Mouse (Mus musculus) stomach, embryonic 14.5 days (tissue): ENCODE results near the gene Tbc1d24. TPM values are rescaled to one million over a fixed set of nuclear protein-coding genes. Genes with fewer than 3 reads are reported as not detected.

ENCODE experiments used
- ATAC-seq: fragments of 200-750 bp; cut with Nextera tagmentation; 2 replicates; pipeline ENCODE4 v1.8.0; 2017; ENCODE audit warnings: low read depth, moderate TSS enrichment; ENCODE audit not compliant: insufficient number of reproducible peaks, insufficient read depth, low FRiP score
- H3K27ac ChIP-seq: fragments of 300-500 bp; sonication (generic); 2 replicates; pipeline ENCODE4 v1.5.1; 2014; ENCODE audit warnings: mild to moderate bottlenecking, low read length, moderate library complexity, mixed read lengths
- H3K27me3 ChIP-seq: fragments of 300-500 bp; sonication (generic); 2 replicates; pipeline ENCODE4 v1.6.1; 2014; ENCODE audit warnings: low read length, control low read depth, mixed read lengths; ENCODE audit not compliant: control insufficient read depth, insufficient read depth
- H3K36me3 ChIP-seq: fragments of 300-500 bp; sonication (generic); 2 replicates; pipeline ENCODE4 v1.6.1; 2014; ENCODE audit warnings: mild to moderate bottlenecking, control low read depth, low read length, moderate library complexity, mixed read lengths; ENCODE audit not compliant: control insufficient read depth, insufficient read depth
- H3K4me1 ChIP-seq: fragments of 300-500 bp; sonication (generic); 2 replicates; pipeline ENCODE4 v1.6.1; 2014; ENCODE audit warnings: low read length, control low read depth, mixed read lengths; ENCODE audit not compliant: control insufficient read depth, insufficient read depth
- H3K4me2 ChIP-seq: fragments of 300-500 bp; sonication (generic); replicated peaks from 2 replicates; pipeline ENCODE4 v1.6.1; 2014; ENCODE audit warnings: low read depth, low read length, control low read depth
- H3K4me3 ChIP-seq: fragments of 300-500 bp; sonication (generic); 2 replicates; pipeline ENCODE4 v1.5.1; 2014; ENCODE audit warnings: low read depth, low read length, control low read depth
- H3K9ac ChIP-seq: fragments of 300-500 bp; sonication (generic); replicated peaks from 2 replicates; pipeline ENCODE4 v1.6.1; 2014; ENCODE audit warnings: low read depth, mild to moderate bottlenecking, control low read depth, low read length, moderate library complexity, mixed read lengths
- H3K9me3 ChIP-seq: fragments of 300-500 bp; sonication (generic); 2 replicates; pipeline ENCODE4 v1.6.1; 2016; ENCODE audit warnings: low read depth, low read length, control low read depth; ENCODE audit not compliant: control insufficient read depth
- WGBS: fragments of 180-500 bp; shearing (Covaris S2); extraction: QIAGEN DNeasy Blood & Tissue Kit; methylation state at CpG from one replicate; pipeline ENCODE4 v1.1.7; 2014; 5-methylcytosine and 5-hydroxymethylcytosine counted together
- polyA plus RNA-seq: library from polyadenylated mRNA; unstranded; fragments of >200 nt; fragmentation: Nextera tagmentation; extraction: Ambion mirVana; gene quantifications from 2 replicates; pipeline ENCODE4 v1.2.1, GENCODE M21; 2014

Tbc1d24 gene
- polyA plus RNA-seq, 1 experiment from 2014 or later: 6.3 TPM

DNA sequence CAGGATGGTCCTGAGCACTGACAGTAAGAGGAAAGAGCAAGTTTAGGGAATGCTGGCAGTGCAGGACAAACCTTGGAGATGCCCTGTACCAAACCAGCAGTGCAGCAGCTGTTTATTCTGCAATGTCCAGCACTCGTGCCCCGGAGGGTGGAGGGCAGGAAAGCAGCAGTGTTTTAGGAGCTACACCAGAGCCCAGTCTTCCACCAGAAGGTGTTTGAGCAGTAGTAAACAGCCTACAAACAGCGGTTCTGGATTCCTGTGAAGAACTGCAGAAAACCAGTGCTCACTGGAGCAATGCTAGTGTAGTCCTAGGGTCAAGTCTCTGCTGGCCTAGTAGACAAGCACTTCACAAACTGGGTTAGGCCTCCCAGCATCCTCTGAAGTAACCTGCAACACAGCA lies 31.1 kb downstream of the Tbc1d24 start:
- H3K4me3 ChIP-seq: no peak overlapping the region
- no peak overlapping the region for H3K4me2 ChIP-seq
- no peaks in the 10 kb centered on the region for H3K9me3 ChIP-seq
- 0 out of 2 replicates have a peak, but pooled peaks cover 4% of the 10 kb centered on the region for H3K4me1 ChIP-seq
- no peak overlapping the region for H3K27ac ChIP-seq
- no peaks in the 10 kb centered on the region for H3K36me3 ChIP-seq
- H3K27me3 ChIP-seq: no peaks in the 10 kb centered on the region
- H3K9ac ChIP-seq: no peak overlapping the region
- WGBS: 80% methylated on average over 3 of the region's 3 CpGs
- ATAC-seq: no peak

DNA sequence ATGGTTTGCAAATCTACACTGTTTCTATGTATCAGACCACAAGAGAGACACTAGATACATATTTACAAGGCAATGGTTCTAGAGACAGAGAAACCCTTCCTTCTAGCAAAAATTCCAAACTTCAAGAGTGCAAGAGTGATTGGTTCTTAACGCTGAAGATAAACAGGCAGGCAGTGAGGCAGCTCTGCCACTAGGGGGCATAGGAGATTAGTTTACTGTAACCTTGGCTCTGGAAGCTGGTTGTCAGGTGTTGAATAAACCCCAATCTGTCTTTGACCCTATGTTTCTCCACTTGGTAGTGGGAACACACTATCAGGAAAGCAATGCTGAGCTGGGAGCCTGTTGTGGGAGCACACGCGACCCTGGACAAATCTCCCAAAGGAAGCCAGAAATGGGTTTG lies 31.9 kb downstream of the Tbc1d24 start:
- Histone ChIP-seq H3K4me2 (no peak overlapping the region), H3K27me3 (no peaks in the 10 kb centered on the region), H3K4me1 (0 out of 2 replicates have a peak, but pooled peaks cover 4% of the 10 kb centered on the region), H3K9me3 (no peaks in the 10 kb centered on the region), H3K4me3 (no peak overlapping the region), H3K9ac (no peak overlapping the region), H3K36me3 (no peaks in the 10 kb centered on the region), H3K27ac (no peak overlapping the region)
- 10% methylated on average over 3 of the region's 3 CpGs for WGBS
- ATAC-seq: no peak

DNA sequence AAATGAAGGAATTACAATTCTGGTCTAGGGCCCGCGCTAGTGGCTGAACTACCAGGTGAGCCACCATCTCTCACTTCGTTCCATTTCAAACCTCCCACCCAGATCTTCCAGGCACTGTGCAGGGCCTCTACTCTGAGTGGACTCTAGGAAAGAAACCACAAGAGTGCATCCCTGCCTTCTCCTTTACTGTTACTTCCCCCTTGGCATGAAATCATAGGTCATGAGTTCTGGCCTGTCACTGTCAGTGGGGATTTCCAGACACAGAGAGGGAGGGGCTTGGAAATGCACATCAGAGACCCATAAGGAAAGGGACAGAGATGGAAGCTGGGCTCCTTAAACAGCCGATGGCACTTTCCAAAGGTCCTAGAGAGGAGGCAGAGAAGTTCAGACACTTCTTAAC lies 33.6 kb downstream of the Tbc1d24 start:
- no peak overlapping the region for H3K9ac ChIP-seq
- no peaks in the 10 kb centered on the region for H3K27me3 ChIP-seq
- WGBS: 80% methylated on average over 4 of the region's 4 CpGs
- peaks cover 14% of the 10 kb centered on the region for H3K4me1 ChIP-seq
- H3K9me3 ChIP-seq: no peaks in the 10 kb centered on the region
- no peak overlapping the region for H3K27ac ChIP-seq
- no peak overlapping the region for H3K4me2 ChIP-seq
- peaks cover 11% of the 10 kb centered on the region; the same call in 1 of the 2 replicates for H3K36me3 ChIP-seq
- no peak for ATAC-seq
- H3K4me3 ChIP-seq: no peak overlapping the region

DNA sequence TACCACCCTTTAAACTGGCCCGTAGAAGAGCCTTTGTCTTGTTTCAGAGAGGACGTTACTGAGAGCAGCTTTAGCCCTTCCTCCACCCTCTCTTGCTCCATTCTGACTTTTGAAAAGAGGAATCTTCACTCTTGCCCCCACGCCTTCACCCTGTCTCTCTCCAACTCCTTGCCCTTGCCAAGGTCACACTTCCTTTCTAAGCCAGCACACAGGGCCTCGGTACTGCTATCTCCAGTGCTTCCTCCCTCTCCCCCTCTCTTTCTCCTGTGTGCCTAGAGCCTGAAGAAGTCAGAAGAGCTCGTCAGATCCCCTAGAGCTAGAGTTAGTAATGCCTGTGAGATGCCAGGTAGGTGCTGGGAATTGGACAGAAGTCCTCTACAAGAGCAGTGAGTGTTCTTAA lies 34.6 kb downstream of the Tbc1d24 start:
- H3K27me3 ChIP-seq: no peaks in the 10 kb centered on the region
- H3K27ac ChIP-seq: no peak overlapping the region
- no peak overlapping the region for H3K9ac ChIP-seq
- ATAC-seq: no peak
- H3K36me3 ChIP-seq: peaks cover 14% of the 10 kb centered on the region; the same call in 1 of the 2 replicates
- 75% methylated on average over 5 of the region's 5 CpGs for WGBS
- no peaks in the 10 kb centered on the region for H3K9me3 ChIP-seq
- H3K4me2 ChIP-seq: no peak overlapping the region
- H3K4me3 ChIP-seq: no peak overlapping the region
- H3K4me1 ChIP-seq: peaks cover 14% of the 10 kb centered on the region

DNA sequence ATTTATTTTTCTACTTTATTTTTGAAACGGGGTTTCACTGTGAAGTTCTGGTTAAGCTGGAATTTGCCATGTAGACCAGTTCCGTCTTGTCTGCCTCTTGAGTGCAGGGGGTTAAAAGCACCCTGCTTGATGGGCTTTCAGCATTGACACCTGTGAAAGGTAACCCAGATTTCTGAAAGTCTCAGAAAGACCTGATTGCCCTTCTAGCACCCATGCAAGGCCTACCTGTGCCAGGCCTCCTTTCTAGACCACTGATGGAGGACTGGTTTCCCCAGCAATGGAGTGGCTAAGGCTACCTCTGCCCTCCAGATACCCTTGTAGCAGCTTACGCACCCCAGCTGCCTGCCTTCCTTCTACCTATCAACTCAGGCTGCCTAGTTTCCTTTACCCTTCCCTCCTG lies 35.2 kb downstream of the Tbc1d24 start:
- H3K9me3 ChIP-seq: no peaks in the 10 kb centered on the region
- H3K27ac ChIP-seq: peak overlapping the region; percentile 95; the same call in 1 of the 2 replicates
- 62% methylated on average over 3 of the region's 3 CpGs for WGBS
- peaks cover 14% of the 10 kb centered on the region for H3K4me1 ChIP-seq
- H3K4me3 ChIP-seq: peak overlapping the region; percentile 94
- peaks cover 20% of the 10 kb centered on the region; the same call in 1 of the 2 replicates for H3K36me3 ChIP-seq
- H3K9ac ChIP-seq: peak overlapping the region; percentile 74; the same call in 1 of the 2 replicates
- H3K27me3 ChIP-seq: no peaks in the 10 kb centered on the region
- no peak for ATAC-seq
- peak overlapping the region; percentile 62 for H3K4me2 ChIP-seq

DNA sequence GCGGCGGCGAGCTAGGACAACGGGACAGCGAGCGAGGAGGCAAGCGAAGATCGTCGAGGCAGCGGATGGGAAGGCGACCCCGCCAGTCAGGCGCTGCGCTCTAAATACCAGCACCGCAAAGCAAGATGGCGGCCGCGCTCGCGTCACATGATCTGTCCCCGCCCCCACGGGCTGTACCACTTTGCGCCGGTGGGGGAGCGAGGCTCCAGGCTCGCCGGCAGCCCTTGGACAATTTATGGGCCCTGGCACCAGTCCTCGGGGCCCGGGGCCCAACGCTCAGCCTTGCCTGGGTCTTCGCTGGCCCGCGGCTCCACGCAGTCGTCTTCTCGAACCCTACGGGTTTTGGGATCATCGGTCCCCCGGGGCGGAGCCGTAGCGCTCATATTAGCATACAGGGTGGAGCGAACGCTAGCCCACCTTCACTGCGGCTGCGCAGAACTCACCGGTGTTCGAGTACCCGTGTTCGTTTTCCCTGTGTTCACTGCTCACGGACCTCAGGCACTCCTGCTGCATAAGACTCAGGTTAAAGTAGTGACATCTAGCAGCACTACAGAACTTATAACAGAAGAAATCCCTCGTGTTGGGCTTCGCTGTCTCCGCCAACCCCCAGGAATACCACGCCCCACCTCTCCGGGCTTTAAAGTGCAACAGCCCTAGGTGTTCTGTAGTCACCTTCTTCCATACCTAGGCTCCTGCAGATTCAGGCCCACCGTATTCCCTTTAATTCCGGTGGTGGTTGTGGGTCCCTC lies 35.9 kb downstream of the Tbc1d24 start, which contains the start of gene Atp6v0c:
Gene Atp6v0c, minus strand, starts transcription at position 386 of the 749 bp plus-strand sequence.
- Histone ChIP-seq H3K4me2 (peak within 1 kb of the TSS; percentile 71), H3K4me1 (peaks cover 14% of the 10 kb centered on the region), H3K9ac (peak within 1 kb of the TSS; percentile 74), H3K36me3 (peaks cover 22% of the 10 kb centered on the region; the same call in 1 of the 2 replicates), H3K9me3 (no peaks in the 10 kb centered on the region), H3K27ac (peak within 1 kb of the TSS; percentile 95), H3K27me3 (no peaks in the 10 kb centered on the region), H3K4me3 (peak within 1 kb of the TSS; percentile 94)
- ATAC-seq: peak; percentile 90
- WGBS: under 1% methylated on average over 58 of the region's 58 CpGs

DNA sequence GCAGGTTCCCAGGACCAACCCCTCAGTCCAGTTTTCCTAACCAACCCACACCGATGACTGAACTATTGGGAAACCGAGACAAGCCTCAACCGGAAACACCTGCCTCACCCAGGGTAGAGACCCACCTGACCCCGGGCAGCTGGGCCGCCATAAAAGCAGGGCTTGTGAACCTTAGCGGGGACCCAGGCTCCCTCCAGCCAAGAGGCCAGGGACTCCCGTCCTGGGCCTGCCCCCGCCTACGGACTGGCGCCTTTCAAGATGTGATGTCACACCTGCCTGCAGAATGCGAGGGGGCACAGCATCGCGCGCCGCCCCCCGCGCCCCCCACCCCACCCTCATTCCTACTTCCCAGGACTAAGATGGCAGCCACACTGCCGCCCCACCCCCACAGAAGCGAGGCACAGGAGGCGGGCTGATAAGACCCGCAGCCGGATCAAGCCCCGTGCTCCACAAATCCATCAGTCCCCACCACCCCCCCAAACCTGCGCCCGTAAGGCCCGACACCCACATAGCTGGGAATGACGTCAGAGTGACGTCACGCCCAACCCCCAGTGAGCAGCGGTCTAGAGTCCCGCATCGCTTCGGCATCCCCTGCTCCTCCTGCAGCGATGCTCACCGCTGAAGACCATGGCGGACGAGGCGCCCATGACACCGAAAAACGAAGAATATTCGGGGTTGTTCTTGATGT lies 36.6 kb downstream of the Tbc1d24 start:
- H3K9me3 ChIP-seq: no peaks in the 10 kb centered on the region
- peak overlapping the region; percentile 95 for H3K27ac ChIP-seq
- ATAC-seq: peak; percentile 46
- under 1% methylated on average over 41 of the region's 41 CpGs for WGBS
- peak overlapping the region; percentile 74 for H3K9ac ChIP-seq
- H3K4me3 ChIP-seq: peak overlapping the region; percentile 94
- H3K4me2 ChIP-seq: peak overlapping the region; percentile 71
- no peaks in the 10 kb centered on the region for H3K27me3 ChIP-seq
- H3K36me3 ChIP-seq: peaks cover 22% of the 10 kb centered on the region; the same call in 1 of the 2 replicates
- peaks cover 14% of the 10 kb centered on the region for H3K4me1 ChIP-seq

DNA sequence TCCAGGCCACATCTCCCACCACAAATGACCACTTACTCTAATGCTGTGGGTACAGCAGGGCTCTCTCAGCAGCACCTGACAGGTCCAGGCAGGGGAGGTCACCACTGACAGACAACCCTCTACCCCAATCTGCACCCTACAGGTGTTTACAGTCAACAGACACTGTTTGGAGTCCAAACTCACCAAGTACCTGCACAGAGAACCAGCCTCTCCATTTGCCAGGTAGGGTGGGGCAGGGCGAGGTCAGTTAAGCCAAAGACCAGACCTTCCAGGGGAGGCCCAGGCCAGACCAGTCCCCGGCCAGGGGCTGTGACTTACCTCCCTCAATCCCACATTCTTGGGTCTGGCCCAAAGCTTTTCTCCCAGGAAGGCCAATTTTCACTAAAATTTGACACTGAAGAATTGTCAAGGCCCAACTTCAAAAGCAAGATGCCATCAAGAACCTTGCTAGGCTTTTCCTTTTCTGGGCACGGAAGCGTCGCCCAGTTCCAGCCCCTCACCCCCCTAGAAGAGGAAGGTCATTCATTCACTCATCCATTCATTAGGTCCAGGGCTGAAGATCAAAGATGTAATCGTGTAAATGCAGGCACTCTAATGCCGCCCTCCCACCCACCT lies 37.4 kb downstream of the Tbc1d24 start:
- H3K4me3 ChIP-seq: peak overlapping the region; percentile 94
- peak overlapping the region; percentile 71 for H3K4me2 ChIP-seq
- H3K4me1 ChIP-seq: peaks cover 15% of the 10 kb centered on the region
- 49% methylated on average over 7 of the region's 7 CpGs for WGBS
- H3K36me3 ChIP-seq: peaks cover 22% of the 10 kb centered on the region; the same call in 1 of the 2 replicates
- peak overlapping the region; percentile 95; the same call in 1 of the 2 replicates for H3K27ac ChIP-seq
- H3K27me3 ChIP-seq: no peaks in the 10 kb centered on the region
- H3K9ac ChIP-seq: peak overlapping the region; percentile 74
- H3K9me3 ChIP-seq: no peaks in the 10 kb centered on the region
- ATAC-seq: no peak
